Mouse (Mus musculus): ENCODE data around the gene Dglucy. TPM values are rescaled to one million over a fixed set of nuclear protein-coding genes. Genes with fewer than 3 reads are reported as not detected.

The Dglucy gene
- polyA plus RNA-seq, 1 experiment from 2014 or later, result 2.4 TPM

GRCm38 (mm10) chr12:100871841-100872240, 93.0 kb downstream of the Dglucy start:
- no peak overlapping the region for H3K4me2 ChIP-seq (ENCODE audit: low read length)
- H3K27ac ChIP-seq (ENCODE audit: low read depth), result no peak overlapping the region
- ATAC-seq (replicated peaks; ENCODE audit: low FRiP score, low TSS enrichment, low read depth) (no peak), DNase-seq (ENCODE audit: low spot score) (no peak)
- H3K36me3 ChIP-seq (ENCODE audit: control insufficient read depth, insufficient read depth, low read length), result no peaks in the 10 kb centered on the region
- no peaks in the 10 kb centered on the region for H3K9me3 ChIP-seq (ENCODE audit: control insufficient read depth, low read length)
- H3K27me3 ChIP-seq (replicated peaks; ENCODE audit: control insufficient read depth, insufficient read depth, low read length), result no peaks in the 10 kb centered on the region
- no peaks in the 10 kb centered on the region for H3K4me1 ChIP-seq (replicated peaks; ENCODE audit: control insufficient read depth, insufficient read depth, low read length)
- H3K4me3 ChIP-seq (ENCODE audit: low read depth, low read length), result no peak overlapping the region
- no peak overlapping the region for H3K9ac ChIP-seq (ENCODE audit: low read length)
- WGBS, result 73% methylated on average over 2 of the region's 2 CpGs

GRCm38 (mm10) chr12:100873612-100874011, 94.8 kb downstream of the Dglucy start:
- no peak overlapping the region for H3K27ac ChIP-seq (ENCODE audit: low read depth)
- ATAC-seq (replicated peaks; ENCODE audit: low FRiP score, low TSS enrichment, low read depth), result no peak
- no peaks in the 10 kb centered on the region for H3K27me3 ChIP-seq (replicated peaks; ENCODE audit: control insufficient read depth, insufficient read depth, low read length)
- no peak overlapping the region for H3K9ac ChIP-seq (ENCODE audit: low read length)
- no peaks in the 10 kb centered on the region for H3K9me3 ChIP-seq (ENCODE audit: control insufficient read depth, low read length)
- H3K4me3 ChIP-seq (ENCODE audit: low read depth, low read length), result no peak overlapping the region
- H3K36me3 ChIP-seq (ENCODE audit: control insufficient read depth, insufficient read depth, low read length), result no peaks in the 10 kb centered on the region
- H3K4me1 ChIP-seq (replicated peaks; ENCODE audit: control insufficient read depth, insufficient read depth, low read length), result no peaks in the 10 kb centered on the region
- WGBS, result 79% methylated on average over 3 of the region's 3 CpGs
- DNase-seq (ENCODE audit: low spot score), result no peak
- H3K4me2 ChIP-seq (ENCODE audit: low read length), result no peak overlapping the region

GRCm38 (mm10) chr12:100875553-100875952, 96.7 kb downstream of the Dglucy start:
- H3K4me2 ChIP-seq (ENCODE audit: low read length), result no peak overlapping the region
- H3K9me3 ChIP-seq (ENCODE audit: control insufficient read depth, low read length), result no peaks in the 10 kb centered on the region
- no peak overlapping the region for H3K9ac ChIP-seq (ENCODE audit: low read length)
- H3K27ac ChIP-seq (ENCODE audit: low read depth), result no peak overlapping the region
- H3K4me1 ChIP-seq (replicated peaks; ENCODE audit: control insufficient read depth, insufficient read depth, low read length), result no peaks in the 10 kb centered on the region
- WGBS, result 35% methylated on average over 3 of the region's 3 CpGs
- ATAC-seq (replicated peaks; ENCODE audit: low FRiP score, low TSS enrichment, low read depth) (no peak), DNase-seq (ENCODE audit: low spot score) (no peak)
- no peaks in the 10 kb centered on the region for H3K27me3 ChIP-seq (replicated peaks; ENCODE audit: control insufficient read depth, insufficient read depth, low read length)
- H3K4me3 ChIP-seq (ENCODE audit: low read depth, low read length), result no peak overlapping the region
- no peaks in the 10 kb centered on the region for H3K36me3 ChIP-seq (ENCODE audit: control insufficient read depth, insufficient read depth, low read length)

DNA sequence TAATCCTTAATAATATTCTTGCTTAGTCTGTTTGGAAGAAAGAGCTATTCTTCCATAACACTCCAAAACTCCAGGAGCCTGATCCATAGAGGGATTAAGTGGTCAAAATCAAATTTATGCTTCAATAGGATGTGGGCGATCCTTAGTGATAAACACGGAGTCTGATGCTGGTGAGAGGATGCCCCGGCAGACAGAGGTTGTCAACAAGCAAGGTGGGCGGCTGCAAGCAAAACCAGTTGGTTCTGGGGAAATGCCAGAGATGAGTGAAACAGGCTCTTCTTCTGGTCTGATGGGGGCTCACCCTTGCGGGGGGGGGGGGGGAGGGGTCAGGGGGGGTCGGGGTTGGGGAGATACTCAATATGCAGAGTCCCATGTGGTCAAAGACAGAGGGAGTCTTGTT, 97.1 kb downstream of the Dglucy start:
- DNase-seq (ENCODE audit: low spot score), result no peak
- Histone ChIP-seq H3K36me3 (ENCODE audit: control insufficient read depth, insufficient read depth, low read length) (no peaks in the 10 kb centered on the region), H3K4me3 (ENCODE audit: low read depth, low read length) (no peak overlapping the region), H3K4me1 (replicated peaks; ENCODE audit: control insufficient read depth, insufficient read depth, low read length) (no peaks in the 10 kb centered on the region), H3K27ac (ENCODE audit: low read depth) (no peak overlapping the region), H3K27me3 (replicated peaks; ENCODE audit: control insufficient read depth, insufficient read depth, low read length) (no peaks in the 10 kb centered on the region), H3K9ac (ENCODE audit: low read length) (no peak overlapping the region), H3K9me3 (ENCODE audit: control insufficient read depth, low read length) (no peaks in the 10 kb centered on the region), H3K4me2 (ENCODE audit: low read length) (no peak overlapping the region)
- WGBS, result 61% methylated on average over 5 of the region's 6 CpGs
- ATAC-seq (replicated peaks; ENCODE audit: low FRiP score, low TSS enrichment, low read depth), result no peak

- 71% methylated on average over 6 of the region's 6 CpGs for WGBS
- no peak for DNase-seq (ENCODE audit: low spot score)
- H3K27me3 ChIP-seq (replicated peaks; ENCODE audit: control insufficient read depth, insufficient read depth, low read length), result no peaks in the 10 kb centered on the region
Measured at GRCm38 (mm10) chr12:100877936-100878335, 99.1 kb downstream of the Dglucy start.

DNA sequence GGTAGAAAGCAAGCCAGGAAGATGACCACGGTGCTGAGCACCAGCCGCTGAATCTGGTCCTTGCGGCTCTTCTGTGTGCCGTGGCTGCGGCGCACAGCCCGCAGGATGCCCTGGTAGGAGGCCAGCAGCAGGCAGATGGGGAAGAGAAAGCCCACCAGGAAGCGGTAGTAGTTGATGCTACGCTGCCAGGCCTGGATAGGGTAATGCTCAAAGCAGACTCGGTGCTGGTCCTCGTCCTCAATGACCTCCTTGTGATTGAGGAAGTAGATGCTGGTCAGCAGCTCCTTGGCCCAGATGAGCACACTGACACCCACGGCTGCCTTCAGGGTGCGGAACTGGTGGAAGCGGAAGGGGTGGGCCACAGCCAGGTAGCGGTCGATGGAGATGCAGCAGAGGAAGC, 99.7 kb downstream of the Dglucy start:
- Histone ChIP-seq H3K9ac (ENCODE audit: low read length) (no peak overlapping the region), H3K4me2 (ENCODE audit: low read length) (no peak overlapping the region), H3K4me3 (ENCODE audit: low read depth, low read length) (no peak overlapping the region), H3K4me1 (replicated peaks; ENCODE audit: control insufficient read depth, insufficient read depth, low read length) (no peaks in the 10 kb centered on the region), H3K27ac (ENCODE audit: low read depth) (no peak overlapping the region), H3K9me3 (ENCODE audit: control insufficient read depth, low read length) (no peaks in the 10 kb centered on the region), H3K36me3 (ENCODE audit: control insufficient read depth, insufficient read depth, low read length) (no peaks in the 10 kb centered on the region), H3K27me3 (replicated peaks; ENCODE audit: control insufficient read depth, insufficient read depth, low read length) (no peaks in the 10 kb centered on the region)
- no peak for ATAC-seq (replicated peaks; ENCODE audit: low FRiP score, low TSS enrichment, low read depth)
- no peak for DNase-seq (ENCODE audit: low spot score)
- 89% methylated on average over 16 of the region's 16 CpGs for WGBS

More at GRCm38 (mm10) chr12:100877936-100878335, 99.1 kb downstream of the Dglucy start:
- Histone ChIP-seq H3K4me1 (replicated peaks; ENCODE audit: control insufficient read depth, insufficient read depth, low read length) (no peaks in the 10 kb centered on the region), H3K36me3 (ENCODE audit: control insufficient read depth, insufficient read depth, low read length) (no peaks in the 10 kb centered on the region), H3K4me2 (ENCODE audit: low read length) (no peak overlapping the region), H3K9ac (ENCODE audit: low read length) (no peak overlapping the region), H3K9me3 (ENCODE audit: control insufficient read depth, low read length) (no peaks in the 10 kb centered on the region), H3K27ac (ENCODE audit: low read depth) (no peak overlapping the region), H3K4me3 (ENCODE audit: low read depth, low read length) (no peak overlapping the region)
- ATAC-seq (replicated peaks; ENCODE audit: low FRiP score, low TSS enrichment, low read depth), result no peak; the same call in 1 of the 2 replicates

- no peak for DNase-seq (ENCODE audit: low spot score)
- no peak overlapping the region for H3K4me2 ChIP-seq (ENCODE audit: low read length)
- ATAC-seq (replicated peaks; ENCODE audit: low FRiP score, low TSS enrichment, low read depth), result no peak
- H3K36me3 ChIP-seq (ENCODE audit: control insufficient read depth, insufficient read depth, low read length), result no peaks in the 10 kb centered on the region
- 25% methylated on average over 7 of the region's 7 CpGs for WGBS
- no peak overlapping the region for H3K27ac ChIP-seq (ENCODE audit: low read depth)
- no peaks in the 10 kb centered on the region for H3K9me3 ChIP-seq (ENCODE audit: control insufficient read depth, low read length)
- H3K9ac ChIP-seq (ENCODE audit: low read length), result no peak overlapping the region
- H3K27me3 ChIP-seq (replicated peaks; ENCODE audit: control insufficient read depth, insufficient read depth, low read length), result 0 out of 2 replicates have a peak, but pooled peaks cover 6% of the 10 kb centered on the region
- H3K4me1 ChIP-seq (replicated peaks; ENCODE audit: control insufficient read depth, insufficient read depth, low read length), result peaks cover 2% of the 10 kb centered on the region
- H3K4me3 ChIP-seq (ENCODE audit: low read depth, low read length), result no peak overlapping the region
Measured at GRCm38 (mm10) chr12:100883168-100883567, 104.3 kb downstream of the Dglucy start.

DNA sequence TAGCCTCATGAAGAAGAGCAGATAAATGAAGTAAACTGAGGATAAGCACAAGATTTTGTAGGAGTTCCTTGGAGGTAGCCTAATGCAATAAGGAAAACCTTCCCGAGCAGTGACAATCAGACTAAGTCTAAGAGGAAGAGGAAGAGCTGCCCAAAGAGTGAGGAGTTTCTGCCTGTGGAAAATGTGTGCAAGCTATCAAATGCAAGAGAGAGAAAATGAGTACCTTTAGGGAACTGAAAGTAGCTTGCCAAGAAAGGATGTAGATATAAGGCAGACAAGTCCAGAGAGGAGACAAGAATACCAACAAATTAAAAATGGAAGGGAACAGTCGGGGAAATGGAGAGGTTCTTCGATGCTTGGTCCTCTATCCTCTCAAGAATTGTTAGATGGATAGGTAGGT, 106.7 kb downstream of the Dglucy start:
- DNase-seq (ENCODE audit: low spot score), result no peak
- H3K9ac ChIP-seq (ENCODE audit: low read length), result no peak overlapping the region
- H3K27me3 ChIP-seq (replicated peaks; ENCODE audit: control insufficient read depth, insufficient read depth, low read length), result 0 out of 2 replicates have a peak, but pooled peaks cover 6% of the 10 kb centered on the region
- peaks cover 6% of the 10 kb centered on the region for H3K4me1 ChIP-seq (replicated peaks; ENCODE audit: control insufficient read depth, insufficient read depth, low read length)
- H3K4me2 ChIP-seq (ENCODE audit: low read length), result no peak overlapping the region
- H3K36me3 ChIP-seq (ENCODE audit: control insufficient read depth, insufficient read depth, low read length), result no peaks in the 10 kb centered on the region
- H3K27ac ChIP-seq (ENCODE audit: low read depth), result no peak overlapping the region
- 91% methylated on average over 3 of the region's 3 CpGs for WGBS
- no peak overlapping the region for H3K4me3 ChIP-seq (ENCODE audit: low read depth, low read length)
- H3K9me3 ChIP-seq (ENCODE audit: control insufficient read depth, low read length), result no peaks in the 10 kb centered on the region
- no peak for ATAC-seq (replicated peaks; ENCODE audit: low FRiP score, low TSS enrichment, low read depth)

GRCm38 (mm10) chr12:100886877-100887276, 108.0 kb downstream of the Dglucy start:
- H3K4me1 ChIP-seq (replicated peaks; ENCODE audit: control insufficient read depth, insufficient read depth, low read length), result peaks cover 6% of the 10 kb centered on the region
- H3K4me2 ChIP-seq (ENCODE audit: low read length), result no peak overlapping the region
- H3K36me3 ChIP-seq (ENCODE audit: control insufficient read depth, insufficient read depth, low read length), result no peaks in the 10 kb centered on the region
- DNase-seq (ENCODE audit: low spot score) (no peak), ATAC-seq (replicated peaks; ENCODE audit: low FRiP score, low TSS enrichment, low read depth) (no peak)
- H3K27ac ChIP-seq (ENCODE audit: low read depth), result no peak overlapping the region
- no peak overlapping the region for H3K4me3 ChIP-seq (ENCODE audit: low read depth, low read length)
- H3K27me3 ChIP-seq (replicated peaks; ENCODE audit: control insufficient read depth, insufficient read depth, low read length), result 0 out of 2 replicates have a peak, but pooled peaks cover 6% of the 10 kb centered on the region
- 83% methylated on average over 4 of the region's 4 CpGs for WGBS
- H3K9me3 ChIP-seq (ENCODE audit: control insufficient read depth, low read length), result no peaks in the 10 kb centered on the region
- H3K9ac ChIP-seq (ENCODE audit: low read length), result no peak overlapping the region
